Mouse (Mus musculus) embryonic facial prominence, embryonic 13.5 days (tissue): ENCODE data around the gene Car9. TPM values are rescaled to one million over a fixed set of nuclear protein-coding genes. Genes with fewer than 3 reads are reported as not detected.

ENCODE experiments used
- polyA plus RNA-seq: library from polyadenylated mRNA; unstranded; fragments of >200 nt; fragmentation: Nextera tagmentation; extraction: Ambion mirVana; gene quantifications from 2 replicates; pipeline ENCODE4 v1.2.1, GENCODE M21; 2015

Car9 gene
- polyA plus RNA-seq, 1 experiment from 2014 or later, result 1.5 TPM

Other genes with a start within 250 kb of the Car9 start
- 0.41 and 0.62 TPM in 2 replicates for gene Atp8b5, start 239.8 kb upstream of the Car9 start, polyA plus RNA-seq
- 13.1 and 17.2 TPM in 2 replicates for gene Rusc2, start 125.0 kb upstream of the Car9 start, polyA plus RNA-seq
- 0.20 TPM in 1 of 2 replicates, not detected in the other for gene Fam166b, start 77.8 kb upstream of the Car9 start, polyA plus RNA-seq
- gene Tesk1, start 65.0 kb upstream of the Car9 start, polyA plus RNA-seq, result 7.0 and 8.8 TPM in 2 replicates
- 3.2 and 3.8 TPM in 2 replicates for gene Cd72, start 52.3 kb upstream of the Car9 start, polyA plus RNA-seq
- gene Sit1, start 23.2 kb upstream of the Car9 start, polyA plus RNA-seq, result not detected in 2 replicates
- gene Ccdc107, start 14.1 kb upstream of the Car9 start, polyA plus RNA-seq, result 66.2 and 73.4 TPM in 2 replicates
- gene Arhgef39, start 7.3 kb upstream of the Car9 start, polyA plus RNA-seq, result 45.7 and 47.8 TPM in 2 replicates
- 130 and 141 TPM in 2 replicates for gene Tpm2, start 16.8 kb downstream of the Car9 start, polyA plus RNA-seq
- gene Creb3, start 55.4 kb downstream of the Car9 start, polyA plus RNA-seq, result 48.9 and 54.9 TPM in 2 replicates
- gene Tln1, start 55.7 kb downstream of the Car9 start, polyA plus RNA-seq, result 69.5 and 75.0 TPM in 2 replicates
- 37.1 and 39.7 TPM in 2 replicates for gene Rgp1, start 71.7 kb downstream of the Car9 start, polyA plus RNA-seq
- gene Gba2, start 71.9 kb downstream of the Car9 start, polyA plus RNA-seq, result 22.5 and 24.2 TPM in 2 replicates
- gene Msmp, start 77.5 kb downstream of the Car9 start, polyA plus RNA-seq, result 0.97 and 1.4 TPM in 2 replicates
- 18.2 and 19.1 TPM in 2 replicates for gene Npr2, start 125.0 kb downstream of the Car9 start, polyA plus RNA-seq
- 1.1 and 1.8 TPM in 2 replicates for gene Spag8, start 146.6 kb downstream of the Car9 start, polyA plus RNA-seq
- 74.2 and 92.1 TPM in 2 replicates for gene Hint2, start 149.5 kb downstream of the Car9 start, polyA plus RNA-seq
- 7.2 and 8.4 TPM in 2 replicates for gene Tmem8b, start 162.0 kb downstream of the Car9 start, polyA plus RNA-seq
- 3.4 and 4.2 TPM in 2 replicates for gene Fam221b, start 162.2 kb downstream of the Car9 start, polyA plus RNA-seq
- gene Olfr70, start 193.8 kb downstream of the Car9 start, polyA plus RNA-seq, result not detected in 2 replicates
- gene Olfr71, start 203.3 kb downstream of the Car9 start, polyA plus RNA-seq, result not detected in 2 replicates
- 0.18 and 0.23 TPM in 2 replicates for gene Hrct1, start 220.2 kb downstream of the Car9 start, polyA plus RNA-seq
- gene Spaar, start 223.1 kb downstream of the Car9 start, polyA plus RNA-seq, result 0.06 and 0.17 TPM in 2 replicates